Mouse (Mus musculus): ENCODE measurements around the gene Gpc3. TPM values are rescaled to one million over a fixed set of nuclear protein-coding genes. Genes with fewer than 3 reads are reported as not detected.

Gpc3 gene
- polyA plus RNA-seq, 1 experiment = not detected

GRCm38 (mm10) chrX:52419850-52420249 is 193.9 kb downstream of the Gpc3 start:
- no peaks in the 10 kb centered on the region for H3K27me3 ChIP-seq (ENCODE audit: control insufficient read depth, insufficient read depth, insufficient read length)
- H3K79me3 ChIP-seq (ENCODE audit: low read depth) = no peaks in the 10 kb centered on the region
- TF ChIP-seq MYOD1 (IDR thresholded peaks at IDR 0.05; ENCODE audit: control insufficient read depth, insufficient read length, low read depth) = no peak
- no peak for TF ChIP-seq MYOG (IDR thresholded peaks at IDR 0.05; ENCODE audit: control insufficient read depth, extremely low read depth, insufficient read length)
- no peak for TF ChIP-seq MAX (IDR thresholded peaks at IDR 0.05)
- no peak for TF ChIP-seq CTCF (IDR thresholded peaks at IDR 0.05; ENCODE audit: control insufficient read depth, insufficient read depth, insufficient read length)
- TF ChIP-seq CEBPB (IDR thresholded peaks at IDR 0.05; ENCODE audit: low read depth) = no peak
- no peak for TF ChIP-seq FOSL1 (IDR thresholded peaks at IDR 0.05; ENCODE audit: insufficient read depth, low read length, poor library complexity, severe bottlenecking)
- TF ChIP-seq USF1 (IDR thresholded peaks at IDR 0.05; ENCODE audit: low read depth) = no peak
- H3K79me2 ChIP-seq (ENCODE audit: control insufficient read depth, insufficient read depth) = no peaks in the 10 kb centered on the region
- H3ac ChIP-seq (ENCODE audit: control insufficient read depth, insufficient read length, low read depth) = no peak overlapping the region
- no peaks in the 10 kb centered on the region for H3K36me3 ChIP-seq (ENCODE audit: control insufficient read depth, insufficient read depth)
- H3K4me3 ChIP-seq (ENCODE audit: insufficient read depth, poor library complexity, severe bottlenecking) = no peak overlapping the region

GRCm38 (mm10) chrX:52412936-52413335 is 200.8 kb downstream of the Gpc3 start:
- Histone ChIP-seq H3ac (ENCODE audit: control insufficient read depth, insufficient read length, low read depth) (no peak overlapping the region), H3K36me3 (ENCODE audit: control insufficient read depth, insufficient read depth) (no peaks in the 10 kb centered on the region), H3K79me2 (ENCODE audit: control insufficient read depth, insufficient read depth) (no peaks in the 10 kb centered on the region), H3K79me3 (ENCODE audit: low read depth) (no peaks in the 10 kb centered on the region), H3K27me3 (ENCODE audit: control insufficient read depth, insufficient read depth, insufficient read length) (no peaks in the 10 kb centered on the region), H3K4me3 (ENCODE audit: insufficient read depth, poor library complexity, severe bottlenecking) (no peak overlapping the region)
- TF ChIP-seq MYOD1 (IDR thresholded peaks at IDR 0.05; ENCODE audit: control insufficient read depth, insufficient read length, low read depth) = no peak
- TF ChIP-seq USF1 (IDR thresholded peaks at IDR 0.05; ENCODE audit: low read depth) = no peak
- no peak for TF ChIP-seq FOSL1 (IDR thresholded peaks at IDR 0.05; ENCODE audit: insufficient read depth, low read length, poor library complexity, severe bottlenecking)
- no peak for TF ChIP-seq CEBPB (IDR thresholded peaks at IDR 0.05; ENCODE audit: low read depth)
- TF ChIP-seq MYOG (IDR thresholded peaks at IDR 0.05; ENCODE audit: control insufficient read depth, extremely low read depth, insufficient read length) = no peak
- TF ChIP-seq MAX (IDR thresholded peaks at IDR 0.05) = no peak
- TF ChIP-seq CTCF (IDR thresholded peaks at IDR 0.05; ENCODE audit: control insufficient read depth, insufficient read depth, insufficient read length) = no peak

- no peaks in the 10 kb centered on the region for H3K79me3 ChIP-seq (ENCODE audit: low read depth)
- H3ac ChIP-seq (ENCODE audit: control insufficient read depth, insufficient read length, low read depth) = no peak overlapping the region
- no peaks in the 10 kb centered on the region for H3K79me2 ChIP-seq (ENCODE audit: control insufficient read depth, insufficient read depth)
- TF ChIP-seq CTCF (IDR thresholded peaks at IDR 0.05; ENCODE audit: control insufficient read depth, insufficient read depth, insufficient read length) (no peak), FOSL1 (IDR thresholded peaks at IDR 0.05; ENCODE audit: insufficient read depth, low read length, poor library complexity, severe bottlenecking) (no peak), CEBPB (IDR thresholded peaks at IDR 0.05; ENCODE audit: low read depth) (no peak), MAX (IDR thresholded peaks at IDR 0.05) (no peak), MYOD1 (IDR thresholded peaks at IDR 0.05; ENCODE audit: control insufficient read depth, insufficient read length, low read depth) (no peak), USF1 (IDR thresholded peaks at IDR 0.05; ENCODE audit: low read depth) (no peak), MYOG (IDR thresholded peaks at IDR 0.05; ENCODE audit: control insufficient read depth, extremely low read depth, insufficient read length) (no peak)
- no peak overlapping the region for H3K4me3 ChIP-seq (ENCODE audit: insufficient read depth, poor library complexity, severe bottlenecking)
- no peaks in the 10 kb centered on the region for H3K27me3 ChIP-seq (ENCODE audit: control insufficient read depth, insufficient read depth, insufficient read length)
- no peaks in the 10 kb centered on the region for H3K36me3 ChIP-seq (ENCODE audit: control insufficient read depth, insufficient read depth)
Measured at GRCm38 (mm10) chrX:52401188-52401587, 212.6 kb downstream of the Gpc3 start.

GRCm38 (mm10) chrX:52375129-52375528 is 238.6 kb downstream of the Gpc3 start:
- Histone ChIP-seq H3K36me3 (ENCODE audit: control insufficient read depth, insufficient read depth) (no peaks in the 10 kb centered on the region), H3K79me3 (ENCODE audit: low read depth) (no peaks in the 10 kb centered on the region), H3K4me3 (ENCODE audit: insufficient read depth, poor library complexity, severe bottlenecking) (no peak overlapping the region), H3K27me3 (ENCODE audit: control insufficient read depth, insufficient read depth, insufficient read length) (no peaks in the 10 kb centered on the region), H3ac (ENCODE audit: control insufficient read depth, insufficient read length, low read depth) (no peak overlapping the region), H3K79me2 (ENCODE audit: control insufficient read depth, insufficient read depth) (no peaks in the 10 kb centered on the region)
- TF ChIP-seq CEBPB (IDR thresholded peaks at IDR 0.05; ENCODE audit: low read depth) (no peak), FOSL1 (IDR thresholded peaks at IDR 0.05; ENCODE audit: insufficient read depth, low read length, poor library complexity, severe bottlenecking) (no peak), CTCF (IDR thresholded peaks at IDR 0.05; ENCODE audit: control insufficient read depth, insufficient read depth, insufficient read length) (no peak), USF1 (IDR thresholded peaks at IDR 0.05; ENCODE audit: low read depth) (no peak), MAX (IDR thresholded peaks at IDR 0.05) (no peak)

- no peak overlapping the region for H3K4me3 ChIP-seq (ENCODE audit: insufficient read depth, poor library complexity, severe bottlenecking)
- TF ChIP-seq CTCF (IDR thresholded peaks at IDR 0.05; ENCODE audit: control insufficient read depth, insufficient read depth, insufficient read length) = no peak
- TF ChIP-seq MYOD1 (IDR thresholded peaks at IDR 0.05; ENCODE audit: control insufficient read depth, insufficient read length, low read depth) = no peak
- TF ChIP-seq MYOG (IDR thresholded peaks at IDR 0.05; ENCODE audit: control insufficient read depth, extremely low read depth, insufficient read length) = no peak
- no peak for TF ChIP-seq FOSL1 (IDR thresholded peaks at IDR 0.05; ENCODE audit: insufficient read depth, low read length, poor library complexity, severe bottlenecking)
- no peak for TF ChIP-seq USF1 (IDR thresholded peaks at IDR 0.05; ENCODE audit: low read depth)
- TF ChIP-seq CEBPB (IDR thresholded peaks at IDR 0.05; ENCODE audit: low read depth) = no peak
- no peak for TF ChIP-seq MAX (IDR thresholded peaks at IDR 0.05)
- no peak overlapping the region for H3ac ChIP-seq (ENCODE audit: control insufficient read depth, insufficient read length, low read depth)
- H3K79me3 ChIP-seq (ENCODE audit: low read depth) = no peaks in the 10 kb centered on the region
- H3K27me3 ChIP-seq (ENCODE audit: control insufficient read depth, insufficient read depth, insufficient read length) = no peaks in the 10 kb centered on the region
- no peaks in the 10 kb centered on the region for H3K36me3 ChIP-seq (ENCODE audit: control insufficient read depth, insufficient read depth)
- H3K79me2 ChIP-seq (ENCODE audit: control insufficient read depth, insufficient read depth) = no peaks in the 10 kb centered on the region
Measured at GRCm38 (mm10) chrX:52374209-52374608, 239.5 kb downstream of the Gpc3 start.

- TF ChIP-seq MYOD1 (IDR thresholded peaks at IDR 0.05; ENCODE audit: control insufficient read depth, insufficient read length, low read depth) (no peak), USF1 (IDR thresholded peaks at IDR 0.05; ENCODE audit: low read depth) (no peak), CEBPB (IDR thresholded peaks at IDR 0.05; ENCODE audit: low read depth) (no peak), CTCF (IDR thresholded peaks at IDR 0.05; ENCODE audit: control insufficient read depth, insufficient read depth, insufficient read length) (no peak), MYOG (IDR thresholded peaks at IDR 0.05; ENCODE audit: control insufficient read depth, extremely low read depth, insufficient read length) (no peak), MAX (IDR thresholded peaks at IDR 0.05) (no peak), FOSL1 (IDR thresholded peaks at IDR 0.05; ENCODE audit: insufficient read depth, low read length, poor library complexity, severe bottlenecking) (no peak)
- no peaks in the 10 kb centered on the region for H3K27me3 ChIP-seq (ENCODE audit: control insufficient read depth, insufficient read depth, insufficient read length)
- H3ac ChIP-seq (ENCODE audit: control insufficient read depth, insufficient read length, low read depth) = no peak overlapping the region
Measured at GRCm38 (mm10) chrX:52372436-52372835, 241.3 kb downstream of the Gpc3 start.

More at GRCm38 (mm10) chrX:52372436-52372835, 241.3 kb downstream of the Gpc3 start:
- H3K79me2 ChIP-seq (ENCODE audit: control insufficient read depth, insufficient read depth) = no peaks in the 10 kb centered on the region
- H3K79me3 ChIP-seq (ENCODE audit: low read depth) = no peaks in the 10 kb centered on the region
- H3K36me3 ChIP-seq (ENCODE audit: control insufficient read depth, insufficient read depth) = no peaks in the 10 kb centered on the region
- H3K4me3 ChIP-seq (ENCODE audit: insufficient read depth, poor library complexity, severe bottlenecking) = no peak overlapping the region

Data from C2C12 (cell line).